Mouse (Mus musculus): ENCODE results near the gene Ubtd1. TPM values are rescaled to one million over a fixed set of nuclear protein-coding genes. Genes with fewer than 3 reads are reported as not detected.

Gene Ubtd1
- polyA plus RNA-seq, 1 experiment from 2014 or later: 7.3 TPM

- H3K4me2 ChIP-seq (replicated peaks): peak within 1 kb of the TSS; percentile 100
- no peaks in the 10 kb centered on the region for H3K9me3 ChIP-seq
- ATAC-seq: peak; percentile 94
- H3K36me3 ChIP-seq: no peaks in the 10 kb centered on the region
- H3K4me3 ChIP-seq (replicated peaks): peak within 1 kb of the TSS; percentile 86
- H3K27me3 ChIP-seq: peaks cover 20% of the 10 kb centered on the region
- peaks cover 22% of the 10 kb centered on the region for H3K4me1 ChIP-seq (replicated peaks)
- peak within 1 kb of the TSS; percentile 81 for H3K27ac ChIP-seq
- under 1% methylated on average over 65 of the region's 68 CpGs for WGBS
- peak within 1 kb of the TSS; percentile 81 for H3K9ac ChIP-seq (replicated peaks)
Measured at GRCm38 (mm10) chr19:41980819-41981594, 556 bp upstream of the Ubtd1 start, which contains the start of gene Mms19. Gene Mms19 (minus strand): TSS chr19:41981157.

GRCm38 (mm10) chr19:41981931-41982790 lies 598 bp downstream of the Ubtd1 start:
- Histone ChIP-seq H3K27ac (peak overlapping the region; percentile 51), H3K4me2 (replicated peaks) (peak overlapping the region; percentile 100), H3K27me3 (peaks cover 20% of the 10 kb centered on the region), H3K9ac (replicated peaks) (peak overlapping the region; percentile 78), H3K4me3 (replicated peaks) (peak overlapping the region; percentile 86), H3K9me3 (no peaks in the 10 kb centered on the region), H3K36me3 (no peaks in the 10 kb centered on the region), H3K4me1 (replicated peaks) (peaks cover 22% of the 10 kb centered on the region)
- WGBS: under 1% methylated on average over 74 of the region's 74 CpGs
- ATAC-seq: peak; percentile 15; the same call in 1 of the 2 replicates

GRCm38 (mm10) chr19:41982791-41983150 lies 1.2 kb downstream of the Ubtd1 start:
- no peaks in the 10 kb centered on the region for H3K36me3 ChIP-seq
- H3K4me3 ChIP-seq (replicated peaks): peak overlapping the region; percentile 86
- H3K9ac ChIP-seq (replicated peaks): peak overlapping the region; percentile 78
- peak overlapping the region; percentile 100 for H3K4me2 ChIP-seq (replicated peaks)
- H3K4me1 ChIP-seq (replicated peaks): peaks cover 22% of the 10 kb centered on the region
- H3K27ac ChIP-seq: no peak overlapping the region
- peaks cover 20% of the 10 kb centered on the region for H3K27me3 ChIP-seq
- 4% methylated on average over 4 of the region's 4 CpGs for WGBS
- ATAC-seq: no peak
- H3K9me3 ChIP-seq: no peaks in the 10 kb centered on the region

- WGBS: 95% methylated on average over 5 of the region's 5 CpGs
- ATAC-seq: no peak
Measured at GRCm38 (mm10) chr19:41985994-41986393, 4.4 kb downstream of the Ubtd1 start.

GRCm38 (mm10) chr19:41987206-41987605 lies 5.6 kb downstream of the Ubtd1 start:
- H3K4me1 ChIP-seq (replicated peaks): peaks cover 8% of the 10 kb centered on the region
- no peak overlapping the region for H3K4me2 ChIP-seq (replicated peaks)
- H3K27me3 ChIP-seq: peaks cover 20% of the 10 kb centered on the region
- no peak overlapping the region for H3K27ac ChIP-seq
- no peak overlapping the region for H3K4me3 ChIP-seq (replicated peaks)
- H3K9me3 ChIP-seq: no peaks in the 10 kb centered on the region
- no peaks in the 10 kb centered on the region for H3K36me3 ChIP-seq
- no peak overlapping the region for H3K9ac ChIP-seq (replicated peaks)
- WGBS: 93% methylated on average over 4 of the region's 4 CpGs
- no peak for ATAC-seq

More at GRCm38 (mm10) chr19:41985994-41986393, 4.4 kb downstream of the Ubtd1 start:
- Histone ChIP-seq H3K4me3 (replicated peaks) (no peak overlapping the region), H3K4me1 (replicated peaks) (peaks cover 11% of the 10 kb centered on the region), H3K27ac (no peak overlapping the region), H3K4me2 (replicated peaks) (no peak overlapping the region), H3K36me3 (no peaks in the 10 kb centered on the region), H3K9me3 (no peaks in the 10 kb centered on the region), H3K27me3 (peaks cover 20% of the 10 kb centered on the region), H3K9ac (replicated peaks) (no peak overlapping the region)

GRCm38 (mm10) chr19:41989810-41990209 lies 8.2 kb downstream of the Ubtd1 start:
- no peaks in the 10 kb centered on the region for H3K36me3 ChIP-seq
- no peaks in the 10 kb centered on the region for H3K27me3 ChIP-seq
- no peak for ATAC-seq
- H3K9ac ChIP-seq (replicated peaks): no peak overlapping the region
- WGBS: 86% methylated on average over 6 of the region's 6 CpGs
- H3K9me3 ChIP-seq: no peaks in the 10 kb centered on the region
- no peak overlapping the region for H3K4me3 ChIP-seq (replicated peaks)
- no peaks in the 10 kb centered on the region for H3K4me1 ChIP-seq (replicated peaks)
- no peak overlapping the region for H3K27ac ChIP-seq
- H3K4me2 ChIP-seq (replicated peaks): no peak overlapping the region

GRCm38 (mm10) chr19:41991926-41992477 lies 10.4 kb downstream of the Ubtd1 start:
- 35% methylated on average over 6 of the region's 6 CpGs for WGBS
- Histone ChIP-seq H3K36me3 (no peaks in the 10 kb centered on the region), H3K27ac (no peak overlapping the region)

GRCm38 (mm10) chr19:41992971-41993370 lies 11.4 kb downstream of the Ubtd1 start:
- Histone ChIP-seq H3K4me3 (replicated peaks) (no peak overlapping the region), H3K27me3 (no peaks in the 10 kb centered on the region), H3K27ac (no peak overlapping the region), H3K4me1 (replicated peaks) (0 out of 2 replicates have a peak, but pooled peaks cover 7% of the 10 kb centered on the region), H3K36me3 (no peaks in the 10 kb centered on the region), H3K9me3 (no peaks in the 10 kb centered on the region), H3K9ac (replicated peaks) (no peak overlapping the region), H3K4me2 (replicated peaks) (no peak overlapping the region)
- ATAC-seq: no peak
- 100% methylated on average over 2 of the region's 2 CpGs for WGBS

More at GRCm38 (mm10) chr19:41991926-41992477, 10.4 kb downstream of the Ubtd1 start:
- no peak overlapping the region for H3K9ac ChIP-seq (replicated peaks)
- no peaks in the 10 kb centered on the region for H3K9me3 ChIP-seq
- H3K4me2 ChIP-seq (replicated peaks): no peak overlapping the region
- no peak for ATAC-seq
- H3K4me1 ChIP-seq (replicated peaks): 0 out of 2 replicates have a peak, but pooled peaks cover 7% of the 10 kb centered on the region
- no peak overlapping the region for H3K4me3 ChIP-seq (replicated peaks)
- no peaks in the 10 kb centered on the region for H3K27me3 ChIP-seq

GRCm38 (mm10) chr19:41993484-41993883 lies 11.9 kb downstream of the Ubtd1 start:
- no peak overlapping the region for H3K4me2 ChIP-seq (replicated peaks)
- no peak for ATAC-seq
- WGBS: 86% methylated on average over 6 of the region's 6 CpGs
- H3K27ac ChIP-seq: no peak overlapping the region
- no peaks in the 10 kb centered on the region for H3K36me3 ChIP-seq
- H3K4me1 ChIP-seq (replicated peaks): 0 out of 2 replicates have a peak, but pooled peaks cover 7% of the 10 kb centered on the region
- H3K4me3 ChIP-seq (replicated peaks): no peak overlapping the region
- H3K9me3 ChIP-seq: no peaks in the 10 kb centered on the region
- no peak overlapping the region for H3K9ac ChIP-seq (replicated peaks)
- H3K27me3 ChIP-seq: no peaks in the 10 kb centered on the region

GRCm38 (mm10) chr19:41994023-41994422 lies 12.5 kb downstream of the Ubtd1 start:
- Histone ChIP-seq H3K9ac (replicated peaks) (no peak overlapping the region), H3K36me3 (no peaks in the 10 kb centered on the region), H3K27ac (no peak overlapping the region), H3K27me3 (no peaks in the 10 kb centered on the region), H3K4me2 (replicated peaks) (no peak overlapping the region), H3K4me1 (replicated peaks) (0 out of 2 replicates have a peak, but pooled peaks cover 7% of the 10 kb centered on the region), H3K9me3 (no peaks in the 10 kb centered on the region), H3K4me3 (replicated peaks) (no peak overlapping the region)
- 93% methylated on average over 7 of the region's 7 CpGs for WGBS
- no peak for ATAC-seq

GRCm38 (mm10) chr19:41995483-41995882 lies 13.9 kb downstream of the Ubtd1 start:
- no peak overlapping the region for H3K9ac ChIP-seq (replicated peaks)
- WGBS: 45% methylated on average over 1 of the region's 1 CpGs

More at GRCm38 (mm10) chr19:41995483-41995882, 13.9 kb downstream of the Ubtd1 start:
- Histone ChIP-seq H3K4me2 (replicated peaks) (no peak overlapping the region), H3K4me3 (replicated peaks) (no peak overlapping the region), H3K27me3 (no peaks in the 10 kb centered on the region), H3K27ac (no peak overlapping the region), H3K4me1 (replicated peaks) (0 out of 2 replicates have a peak, but pooled peaks cover 7% of the 10 kb centered on the region), H3K9me3 (no peaks in the 10 kb centered on the region), H3K36me3 (no peaks in the 10 kb centered on the region)
- no peak for ATAC-seq
